Comparison of ENCODE assay signal across 29 mouse cellular contexts in genomic region chr10:6790226-6790625, GRCm38 (mm10). TPM values are rescaled to one million over a fixed set of nuclear protein-coding genes. Genes with fewer than 3 reads are reported as not detected.
DNase-seq lines count a peak whose midpoint lies in the region; ATAC-seq and TF ChIP-seq lines count a peak whose summit lies in the region.
"Had no signal": no experiment of that assay in that cellular context is flagged by ENCODE, and none has a peak within 500 bp of the region (broad histone marks: within the 10 kb centered on the region; RNA-seq: fewer than 3 reads in every experiment).

No protein-coding gene starts in this region.

- no peak for ATAC-seq in hindbrain, embryonic 14.5 days (ENCODE audit: low FRiP score)
- no peak for ATAC-seq in hindbrain, embryonic 12.5 days (ENCODE audit: low FRiP score)
- ATAC-seq in midbrain, embryonic 15.5 days (replicated peaks): no peak
- ATAC-seq in midbrain, embryonic 13.5 days: no peak
- ATAC-seq in hindbrain, embryonic 16.5 days: no peak
- ATAC-seq in stomach, postnatal 0 days (ENCODE audit: low FRiP score, low TSS enrichment): no peak
- ATAC-seq: inflammation-experienced regulatory T-cells, adult 6 months had no signal

- no peaks in the 10 kb centered on the region for H3K9me3 ChIP-seq in hindbrain, embryonic 14.5 days (ENCODE audit: control insufficient read depth, low read length)
- no peaks in the 10 kb centered on the region for H3K9me3 ChIP-seq in hindbrain, embryonic 12.5 days (replicated peaks)
- no peaks in the 10 kb centered on the region for H3K9me3 ChIP-seq in midbrain, embryonic 15.5 days
- H3K9me3 ChIP-seq in midbrain, embryonic 13.5 days: no peaks in the 10 kb centered on the region
- H3K9me3 ChIP-seq in hindbrain, embryonic 16.5 days (ENCODE audit: control insufficient read depth, low read length): no peaks in the 10 kb centered on the region
- H3K9me3 ChIP-seq in stomach, postnatal 0 days (ENCODE audit: control insufficient read depth, low read length): no peaks in the 10 kb centered on the region
- H3K9me3 ChIP-seq: embryonic facial prominence, embryonic 13.5 days; forebrain, embryonic 12.5 days; liver, embryonic 13.5 days; stomach, embryonic 15.5 days had no signal

- H3K36me3 ChIP-seq in hindbrain, embryonic 14.5 days (replicated peaks; ENCODE audit: control insufficient read depth, insufficient read depth): no peaks in the 10 kb centered on the region
- no peaks in the 10 kb centered on the region for H3K36me3 ChIP-seq in hindbrain, embryonic 12.5 days
- no peaks in the 10 kb centered on the region for H3K36me3 ChIP-seq in midbrain, embryonic 15.5 days (replicated peaks)
- no peaks in the 10 kb centered on the region for H3K36me3 ChIP-seq in midbrain, embryonic 13.5 days
- no peaks in the 10 kb centered on the region for H3K36me3 ChIP-seq in hindbrain, embryonic 16.5 days (ENCODE audit: control insufficient read depth, insufficient read depth, low read length)
- no peaks in the 10 kb centered on the region for H3K36me3 ChIP-seq in stomach, postnatal 0 days (ENCODE audit: control insufficient read depth, insufficient read depth, low read length)
- H3K36me3 ChIP-seq: embryonic facial prominence, embryonic 13.5 days; forebrain, embryonic 12.5 days; G1E; liver, embryonic 13.5 days; stomach, embryonic 15.5 days had no signal

- no peak overlapping the region for H3K4me2 ChIP-seq in hindbrain, embryonic 14.5 days (replicated peaks)
- no peak overlapping the region for H3K4me2 ChIP-seq in hindbrain, embryonic 12.5 days (replicated peaks)
- H3K4me2 ChIP-seq in midbrain, embryonic 15.5 days: peak overlapping the region; percentile 13; the same call in 1 of the 2 replicates
- H3K4me2 ChIP-seq in midbrain, embryonic 13.5 days (replicated peaks): no peak overlapping the region
- H3K4me2 ChIP-seq in hindbrain, embryonic 16.5 days (ENCODE audit: low read length): peak overlapping the region; percentile 67; the same call in 1 of the 2 replicates
- no peak overlapping the region for H3K4me2 ChIP-seq in stomach, postnatal 0 days (replicated peaks; ENCODE audit: low read depth)
- H3K4me2 ChIP-seq: embryonic facial prominence, embryonic 13.5 days; forebrain, embryonic 12.5 days; liver, embryonic 13.5 days; stomach, embryonic 15.5 days had no signal

- no peaks in the 10 kb centered on the region for H3K27me3 ChIP-seq in hindbrain, embryonic 14.5 days (ENCODE audit: control insufficient read depth, insufficient read depth, low read length)
- peaks cover 15% of the 10 kb centered on the region; the same call in 1 of the 2 replicates for H3K27me3 ChIP-seq in hindbrain, embryonic 12.5 days
- H3K27me3 ChIP-seq in midbrain, embryonic 15.5 days (replicated peaks): no peaks in the 10 kb centered on the region; the same call in 1 of the 2 replicates
- peaks cover 3% of the 10 kb centered on the region; the same call in 1 of the 2 replicates for H3K27me3 ChIP-seq in midbrain, embryonic 13.5 days
- H3K27me3 ChIP-seq in hindbrain, embryonic 16.5 days (replicated peaks; ENCODE audit: control insufficient read depth, insufficient read depth, low read length): no peaks in the 10 kb centered on the region
- H3K27me3 ChIP-seq in stomach, postnatal 0 days (ENCODE audit: control insufficient read depth, insufficient read depth, low read length): no peaks in the 10 kb centered on the region
- H3K27me3 ChIP-seq: CH12.LX had no signal

- no peak overlapping the region for H3K27ac ChIP-seq in hindbrain, embryonic 14.5 days
- H3K27ac ChIP-seq in hindbrain, embryonic 12.5 days: no peak overlapping the region
- no peak overlapping the region for H3K27ac ChIP-seq in midbrain, embryonic 15.5 days
- no peak overlapping the region for H3K27ac ChIP-seq in midbrain, embryonic 13.5 days
- H3K27ac ChIP-seq in hindbrain, embryonic 16.5 days (ENCODE audit: low read depth, low read length): no peak overlapping the region
- no peak overlapping the region for H3K27ac ChIP-seq in stomach, postnatal 0 days (replicated peaks)
- H3K27ac ChIP-seq: embryonic facial prominence, embryonic 13.5 days; forebrain, embryonic 12.5 days; liver, embryonic 13.5 days; stomach, embryonic 15.5 days had no signal

- H3K4me3 ChIP-seq in hindbrain, embryonic 14.5 days (replicated peaks; ENCODE audit: low read length): no peak overlapping the region
- no peak overlapping the region for H3K4me3 ChIP-seq in hindbrain, embryonic 12.5 days
- peak overlapping the region; percentile 46; the same call in 1 of the 2 replicates for H3K4me3 ChIP-seq in midbrain, embryonic 15.5 days
- H3K4me3 ChIP-seq in midbrain, embryonic 13.5 days (replicated peaks): no peak overlapping the region
- H3K4me3 ChIP-seq in hindbrain, embryonic 16.5 days (ENCODE audit: low read length): peak overlapping the region; percentile 18
- no peak overlapping the region for H3K4me3 ChIP-seq in stomach, postnatal 0 days (ENCODE audit: low read depth, low read length)
- H3K4me3 ChIP-seq: embryonic facial prominence, embryonic 13.5 days; erythroblast, embryonic 14.5 days; forebrain, embryonic 12.5 days; liver, embryonic 13.5 days; stomach, embryonic 15.5 days had no signal

- no peaks in the 10 kb centered on the region for H3K4me1 ChIP-seq in hindbrain, embryonic 14.5 days (replicated peaks; ENCODE audit: control insufficient read depth, insufficient read depth, low read length)
- H3K4me1 ChIP-seq in hindbrain, embryonic 12.5 days: no peaks in the 10 kb centered on the region
- 0 out of 2 replicates have a peak, but pooled peaks cover 4% of the 10 kb centered on the region for H3K4me1 ChIP-seq in midbrain, embryonic 15.5 days
- H3K4me1 ChIP-seq in midbrain, embryonic 13.5 days (replicated peaks): peaks cover 3% of the 10 kb centered on the region; the same call in 1 of the 2 replicates
- H3K4me1 ChIP-seq in hindbrain, embryonic 16.5 days (ENCODE audit: control insufficient read depth, insufficient read depth, low read depth, low read length): no peaks in the 10 kb centered on the region; the same call in 1 of the 2 replicates
- H3K4me1 ChIP-seq in stomach, postnatal 0 days (replicated peaks; ENCODE audit: control insufficient read depth, insufficient read depth): no peaks in the 10 kb centered on the region
- H3K4me1 ChIP-seq: embryonic facial prominence, embryonic 13.5 days; forebrain, embryonic 12.5 days; liver, embryonic 13.5 days; stomach, embryonic 15.5 days had no signal

- 0 out of 2 replicates have a peak, but pooled peaks have one; percentile 8 for TF ChIP-seq CTCF in stomach, postnatal 0 days (IDR thresholded peaks at IDR 0.05; ENCODE audit: low read depth)

- DNase-seq in hindbrain, embryonic 14.5 days (ENCODE audit: low spot score): peak; percentile 36
- DNase-seq in stomach, postnatal 0 days (ENCODE audit: low spot score): no peak
- no peak for DNase-seq in retina, embryonic 14.5 days (ENCODE audit: low spot score)
- DNase-seq: adrenal gland, adult 2 months; B cell, adult 2 months; cerebellum, adult 18-20 months; cerebellum, postnatal 25 days; embryo, embryonic 11 days; kidney, adult 18-20 months; liver, embryonic 13.5 days; lung, adult 2 months; lung, postnatal 14 days; thymus, adult 18-20 months; thymus, postnatal 36 days had no signal

- no peak for TF ChIP-seq EP300 in stomach, postnatal 0 days (optimal IDR thresholded peaks at IDR 0.05)

- H3K9ac ChIP-seq in hindbrain, embryonic 14.5 days: no peak overlapping the region
- no peak overlapping the region for H3K9ac ChIP-seq in hindbrain, embryonic 12.5 days
- H3K9ac ChIP-seq in midbrain, embryonic 15.5 days: no peak overlapping the region
- H3K9ac ChIP-seq in midbrain, embryonic 13.5 days (replicated peaks): no peak overlapping the region
- no peak overlapping the region for H3K9ac ChIP-seq in hindbrain, embryonic 16.5 days (ENCODE audit: low read depth, low read length)
- H3K9ac ChIP-seq in stomach, postnatal 0 days (ENCODE audit: low read length): no peak overlapping the region
- H3K9ac ChIP-seq: embryonic facial prominence, embryonic 13.5 days; forebrain, embryonic 12.5 days; liver, embryonic 13.5 days; stomach, embryonic 15.5 days had no signal

RNA-seq across cellular contexts. Expression of gene Gm10945, which starts 28.7 kb away (rescaled TPM):
- polyA plus RNA-seq in hindbrain, embryonic 14.5 days (2014; fragmentation: Nextera tagmentation; extraction: Ambion mirVana): not detected in 2 replicates
- polyA plus RNA-seq in hindbrain, embryonic 12.5 days (2016; fragmentation: Nextera tagmentation; extraction: Ambion mirVana): not detected in 2 replicates
- not detected in 2 replicates for polyA plus RNA-seq in midbrain, embryonic 15.5 days (2015; fragmentation: Nextera tagmentation; extraction: Ambion mirVana)
- polyA plus RNA-seq in midbrain, embryonic 13.5 days (2015; fragmentation: Nextera tagmentation; extraction: Ambion mirVana): not detected in 2 replicates
- polyA plus RNA-seq in hindbrain, embryonic 16.5 days (2015; fragmentation: Nextera tagmentation; extraction: Ambion mirVana): not detected in 2 replicates
- not detected in 2 replicates for polyA plus RNA-seq in stomach, postnatal 0 days (2015; fragmentation: Nextera tagmentation; extraction: Ambion mirVana)
- polyA plus RNA-seq: adrenal gland, adult 2 months; embryonic facial prominence, embryonic 13.5 days; erythroblast, embryonic 14.5 days; forebrain, embryonic 12.5 days; G1E; heart, embryonic 14.5 days; inflammation-experienced regulatory T-cells, adult 6 months; kidney, embryonic 16.5 days; limb, embryonic 14.5 days; liver, embryonic 13.5 days; lung, adult 2 months; neural tube, embryonic 11.5 days; stomach, embryonic 15.5 days had no signal

RNA-seq across cellular contexts. Expression of gene Oprm1, which starts 31.9 kb away (rescaled TPM):
- polyA plus RNA-seq in hindbrain, embryonic 14.5 days (2014; fragmentation: Nextera tagmentation; extraction: Ambion mirVana): 2.3 and 3.6 TPM in 2 replicates
- polyA plus RNA-seq in hindbrain, embryonic 12.5 days (2016; fragmentation: Nextera tagmentation; extraction: Ambion mirVana): 0.56 and 1.1 TPM in 2 replicates
- 1.8 and 2.1 TPM in 2 replicates for polyA plus RNA-seq in midbrain, embryonic 15.5 days (2015; fragmentation: Nextera tagmentation; extraction: Ambion mirVana)
- 0.68 and 0.82 TPM in 2 replicates for polyA plus RNA-seq in midbrain, embryonic 13.5 days (2015; fragmentation: Nextera tagmentation; extraction: Ambion mirVana)
- 3.2 and 3.3 TPM in 2 replicates for polyA plus RNA-seq in hindbrain, embryonic 16.5 days (2015; fragmentation: Nextera tagmentation; extraction: Ambion mirVana)
- 0.11 and 0.23 TPM in 2 replicates for polyA plus RNA-seq in stomach, postnatal 0 days (2015; fragmentation: Nextera tagmentation; extraction: Ambion mirVana)
- polyA plus RNA-seq: adrenal gland, adult 2 months; embryonic facial prominence, embryonic 13.5 days; erythroblast, embryonic 14.5 days; G1E; heart, embryonic 14.5 days; limb, embryonic 14.5 days; liver, embryonic 13.5 days; lung, adult 2 months had no signal

Comparison
In these comparisons a context has a peak if more than half of its experiments do, and no peak if none do; other contexts are left out.
1. H3K4me2 ChIP-seq: peak in midbrain, embryonic 15.5 days (single experiment) and hindbrain, embryonic 16.5 days (single experiment); none in hindbrain, embryonic 14.5 days (single experiment), hindbrain, embryonic 12.5 days (single experiment), midbrain, embryonic 13.5 days (single experiment) and stomach, postnatal 0 days (single experiment).
2. H3K4me3 ChIP-seq: peak in midbrain, embryonic 15.5 days (single experiment) and hindbrain, embryonic 16.5 days (single experiment); none in hindbrain, embryonic 14.5 days (single experiment), hindbrain, embryonic 12.5 days (single experiment), midbrain, embryonic 13.5 days (single experiment) and stomach, postnatal 0 days (single experiment).